Mouse (Mus musculus) activated CD4-positive, CD25-positive, alpha-beta regulatory T cell, adult 9 weeks (primary cell): ENCODE data around the gene Secisbp2l. TPM values are rescaled to one million over a fixed set of nuclear protein-coding genes. Genes with fewer than 3 reads are reported as not detected.

Experiments used
- polyA plus RNA-seq: library from polyadenylated mRNA; unstranded; fragments of 100-300 nt; shearing (Covaris generic); gene quantifications from one replicate; pipeline ENCODE4 v1.2.1, GENCODE M21; 2017

Gene Secisbp2l
- polyA plus RNA-seq = 23.7 TPM

DNA sequence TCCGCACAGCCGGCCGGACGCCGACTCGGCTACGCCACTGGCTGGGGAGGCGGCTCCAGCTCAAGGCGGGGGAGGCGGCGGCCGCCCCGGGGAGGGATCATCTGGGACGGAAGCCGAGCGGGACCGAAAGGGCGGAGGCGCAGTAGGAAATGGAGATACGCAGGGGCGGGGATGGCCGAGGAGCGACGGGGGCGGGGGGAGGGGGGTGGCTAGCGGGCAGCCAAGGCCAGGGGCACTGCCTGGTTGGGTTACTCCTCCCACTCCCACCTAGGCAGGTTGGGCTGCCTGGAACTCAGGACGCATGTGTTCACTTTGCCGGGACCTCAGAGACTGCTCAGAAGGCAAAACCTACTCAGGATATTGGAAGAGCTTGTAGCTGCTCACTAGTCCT lies at the start of gene Secisbp2l:
TSS of gene Secisbp2l (minus strand) at position 152 of the 391 bp plus-strand sequence.

DNA sequence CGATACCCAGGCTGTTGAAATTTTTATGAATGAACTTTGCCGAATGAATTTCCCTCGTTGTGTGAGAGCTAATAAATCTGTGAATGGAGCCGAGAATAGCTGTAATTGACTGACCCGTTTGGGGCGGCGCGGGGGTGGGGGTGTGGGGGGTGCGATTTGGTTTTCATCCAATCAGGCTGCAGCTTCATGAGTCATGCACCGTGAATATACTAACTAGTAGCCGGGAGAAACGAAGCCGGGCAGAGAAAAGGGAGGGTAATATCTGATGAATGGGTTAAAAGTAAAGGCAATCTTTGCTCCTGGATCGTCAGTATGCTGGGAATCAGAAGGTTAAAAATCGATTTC lies 58.6 kb downstream of the Secisbp2l start, which contains the start of gene Shc4:
TSS of gene Shc4 (minus strand) at position 63 of the 345 bp plus-strand sequence.

Other genes starting within 250 kb of the Secisbp2l start
- 13.5 TPM for gene Cep152, start 157.8 kb downstream of the Secisbp2l start, polyA plus RNA-seq
- gene Eid1, start 109.8 kb downstream of the Secisbp2l start, polyA plus RNA-seq = 17.2 TPM
- 0.17 TPM for gene Shc4, start 58.7 kb downstream of the Secisbp2l start, polyA plus RNA-seq
- gene Galk2, start 76.2 kb upstream of the Secisbp2l start, polyA plus RNA-seq = 51.7 TPM
- gene Cops2, start 76.3 kb upstream of the Secisbp2l start, polyA plus RNA-seq = 64.4 TPM